Mouse (Mus musculus): Measurements from ENCODE around the gene Rora. TPM values are rescaled to one million over a fixed set of nuclear protein-coding genes. Genes with fewer than 3 reads are reported as not detected.
"Not testable (repeated sequence)": the region's sequence is repeated elsewhere in the genome, so short reads cannot be mapped to it uniquely, and the experiment has no call there.

Gene Rora
- polyA plus RNA-seq, 1 experiment, result 15.5 TPM

DNA sequence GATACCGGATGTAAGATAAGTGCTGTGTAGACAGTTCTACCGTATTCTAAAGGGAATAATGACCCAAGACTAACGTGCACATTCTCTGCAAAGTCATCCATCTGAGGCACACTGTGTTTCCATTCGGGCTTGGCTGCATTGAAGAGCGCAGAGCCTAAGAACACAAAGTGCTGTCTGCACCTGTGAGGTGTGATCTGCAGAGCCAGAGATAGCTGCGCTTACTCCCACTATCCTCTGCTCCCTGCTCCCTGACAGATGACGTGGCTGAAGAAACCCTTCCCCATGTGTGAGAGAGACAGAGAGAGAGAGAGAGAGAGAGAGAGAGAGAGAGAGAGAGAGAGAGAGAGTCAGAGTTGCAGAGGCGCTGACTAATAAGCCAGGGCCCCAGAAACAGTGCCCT is 392.3 kb downstream of the Rora start:
- DNase-seq (ENCODE audit: extremely low spot score in 1 of 2, low spot score in 1 of 2), result peak in 1 of 2 experiments; percentile 7

DNA sequence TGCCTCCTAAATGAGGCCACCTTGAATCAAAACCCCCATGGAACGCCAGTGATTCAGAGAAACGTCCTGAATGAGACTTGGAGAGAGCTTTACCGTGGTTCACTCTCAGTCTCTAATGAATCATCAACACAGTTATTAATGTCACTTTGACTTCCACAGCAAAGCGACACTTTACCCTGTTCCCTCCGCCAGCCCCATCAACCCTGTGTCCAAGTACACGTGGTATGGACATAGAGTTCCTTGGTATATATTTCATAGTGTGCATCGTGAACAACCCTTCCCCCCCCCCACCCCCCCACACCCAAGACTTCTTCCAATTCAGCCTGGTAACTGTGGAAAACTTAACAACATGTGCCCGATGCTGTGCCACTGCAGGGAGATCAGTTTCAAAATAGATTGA is 397.3 kb downstream of the Rora start:
- DNase-seq (ENCODE audit: extremely low spot score in 1 of 2, low spot score in 1 of 2), result no peak

DNA sequence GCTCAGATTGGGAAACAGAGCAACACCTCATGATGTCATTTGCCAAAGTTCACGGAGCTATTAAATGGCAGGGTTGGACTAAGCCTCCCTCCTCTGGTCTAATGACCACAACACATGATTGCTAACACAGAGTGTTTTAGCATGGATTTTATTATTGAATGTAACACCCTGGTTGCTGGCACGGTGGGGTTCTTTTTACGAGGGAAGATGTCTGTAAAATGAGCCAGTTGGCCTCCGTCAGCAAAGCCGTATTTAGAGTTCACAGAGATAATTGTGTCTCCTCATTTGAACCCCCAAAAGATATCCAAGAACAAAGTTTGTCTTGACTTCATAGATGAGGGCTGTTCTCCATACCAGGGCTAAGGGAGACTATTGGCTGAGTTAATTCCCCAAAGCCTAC is 398.3 kb downstream of the Rora start:
- no peak for DNase-seq (ENCODE audit: extremely low spot score in 1 of 2, low spot score in 1 of 2)

DNA sequence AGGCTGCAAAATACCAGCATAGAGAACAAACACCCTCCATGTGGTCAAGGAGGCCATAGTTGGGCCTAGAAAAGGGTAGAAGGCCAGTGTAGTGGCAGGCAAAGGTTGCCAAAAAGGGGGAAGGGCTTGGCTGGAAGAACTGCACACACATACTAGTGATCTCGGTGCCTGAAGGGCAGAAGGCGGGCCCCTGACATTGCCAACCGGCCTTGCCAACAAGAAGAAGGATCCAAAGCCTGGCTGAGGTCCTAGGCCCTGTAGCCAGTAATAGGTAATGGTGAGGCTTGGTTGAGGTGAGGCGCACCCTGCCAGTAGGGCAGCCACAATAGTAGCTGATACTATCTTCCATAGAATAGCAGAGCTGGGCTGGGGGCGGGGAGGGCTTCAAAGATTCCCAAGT is 401.7 kb downstream of the Rora start:
- DNase-seq (ENCODE audit: extremely low spot score in 1 of 2, low spot score in 1 of 2), result no peak

GRCm38 (mm10) chr9:69071203-69071867 is 417.7 kb downstream of the Rora start:
- DNase-seq (ENCODE audit: extremely low spot score in 1 of 2, low spot score in 1 of 2), result peak in 1 of 2 experiments; percentile 23

DNA sequence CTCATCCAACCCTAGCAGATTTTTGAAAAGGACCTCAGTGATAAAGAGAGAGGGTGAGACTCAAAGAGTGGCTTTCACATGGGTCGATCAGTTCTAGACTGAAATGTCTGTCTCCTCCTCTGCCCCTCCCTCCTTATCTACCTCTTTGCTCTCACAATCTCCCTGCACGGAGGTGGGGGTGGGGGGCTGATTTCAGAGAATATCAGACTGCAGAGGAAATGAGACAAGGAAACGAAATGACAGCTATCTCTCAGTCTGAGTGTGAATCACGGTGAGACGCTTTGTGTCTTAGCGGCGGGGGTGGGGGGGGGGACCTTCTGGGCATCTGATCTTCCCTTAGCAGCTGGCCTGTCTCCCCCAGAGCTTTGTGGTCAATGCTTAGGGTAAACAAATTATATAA is 419.7 kb downstream of the Rora start:
- DNase-seq (ENCODE audit: extremely low spot score in 1 of 2, low spot score in 1 of 2), result no peak

DNA sequence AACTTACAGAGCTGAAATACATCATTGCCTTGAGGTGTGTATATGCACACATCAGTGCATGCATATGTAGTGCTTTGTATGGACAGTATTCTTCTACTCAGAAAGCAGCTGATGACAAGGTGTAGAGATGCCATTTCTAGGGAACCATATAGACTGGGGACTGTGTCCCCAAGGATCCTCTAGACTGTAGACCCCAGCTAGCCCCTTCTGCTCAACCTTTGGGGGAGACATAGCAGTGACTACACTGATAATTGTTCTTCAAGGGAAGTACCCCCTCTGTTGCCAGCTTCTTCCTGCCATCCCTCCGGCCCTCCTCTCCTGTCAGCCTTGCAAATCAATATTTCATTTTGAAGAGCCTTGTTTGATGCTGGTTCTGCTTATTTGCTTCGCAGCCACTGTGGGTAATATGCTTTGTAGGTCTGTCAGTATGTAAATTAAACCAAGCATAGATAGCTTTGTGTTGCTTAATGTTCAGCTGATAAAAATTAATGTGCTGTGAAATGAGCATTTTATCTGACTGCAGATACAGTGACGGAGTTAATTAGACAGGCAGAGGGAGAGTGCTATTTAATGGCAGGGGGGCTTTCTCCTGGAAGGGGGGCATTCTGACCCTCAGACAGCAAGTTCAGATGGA is 430.6 kb downstream of the Rora start:
- no peak for DNase-seq (ENCODE audit: extremely low spot score in 1 of 2, low spot score in 1 of 2)

DNA sequence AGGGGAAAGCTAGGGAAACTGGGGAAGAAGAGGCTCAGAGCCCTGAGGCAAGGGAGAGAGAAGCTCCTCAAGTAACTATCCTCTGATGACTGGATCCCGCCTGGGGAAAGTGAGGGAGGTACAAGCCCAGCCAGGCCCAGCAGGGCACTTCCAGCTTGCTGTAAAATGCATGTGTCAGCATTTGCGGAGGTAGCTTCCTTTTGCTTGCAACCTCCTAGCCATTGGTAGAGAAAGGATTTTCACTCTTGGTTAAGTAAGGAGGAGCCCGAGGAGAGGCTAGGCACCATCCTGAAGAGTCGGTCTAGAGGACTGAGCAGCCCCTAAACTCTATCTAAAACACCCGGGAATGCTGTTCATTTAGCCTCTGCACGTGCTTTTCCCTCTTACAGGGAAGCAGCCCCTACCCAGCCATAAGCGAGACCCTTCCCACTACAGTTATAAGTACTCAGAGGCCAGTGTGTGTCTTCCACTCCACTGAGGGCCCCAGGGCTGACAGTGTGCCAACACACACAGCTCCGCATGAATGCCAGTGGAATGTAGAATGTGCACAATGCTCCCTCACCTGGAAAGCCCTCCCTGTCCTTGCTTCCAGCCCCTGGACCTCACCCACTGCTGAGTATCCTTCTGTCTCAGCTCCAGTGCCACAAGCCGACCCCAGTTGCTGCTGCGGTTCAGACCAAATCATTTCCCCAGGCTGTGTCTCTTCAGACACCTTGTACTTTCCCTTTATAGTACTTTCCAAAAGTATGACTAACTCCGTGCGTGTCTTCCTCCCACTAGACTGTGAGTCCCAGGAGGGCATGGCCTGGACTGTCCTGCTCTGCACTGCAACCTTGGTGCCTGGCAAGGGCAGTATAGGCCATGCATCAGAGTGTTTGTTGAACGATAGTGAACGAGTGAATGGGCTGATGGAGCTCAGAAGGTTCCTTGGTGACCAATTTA is 431.4 kb downstream of the Rora start:
- DNase-seq (ENCODE audit: extremely low spot score in 1 of 2, low spot score in 1 of 2), result no peak

GRCm38 (mm10) chr9:69086844-69087243 is 433.3 kb downstream of the Rora start:
- DNase-seq (ENCODE audit: extremely low spot score in 1 of 2, low spot score in 1 of 2), result no peak

DNA sequence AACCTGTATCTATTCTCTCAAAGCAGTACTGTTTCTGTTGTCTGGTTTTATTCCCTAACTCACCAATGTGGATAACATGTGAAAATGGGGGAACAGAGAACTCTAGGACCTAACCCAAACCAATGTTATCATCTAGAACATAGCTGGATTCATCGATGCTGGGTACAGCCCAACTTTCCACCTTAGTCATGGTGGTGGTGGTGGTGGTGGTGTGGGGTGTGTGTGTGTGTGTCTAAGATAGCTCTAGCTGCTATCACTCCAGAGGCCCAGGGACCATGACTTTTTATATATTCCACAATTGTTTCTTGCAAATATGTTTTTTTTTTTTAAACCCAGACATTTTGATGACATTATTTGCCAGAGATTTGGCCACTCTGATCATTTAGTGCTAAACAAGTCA is 433.7 kb downstream of the Rora start:
- DNase-seq (ENCODE audit: extremely low spot score in 1 of 2, low spot score in 1 of 2), result no peak

GRCm38 (mm10) chr9:69090749-69091270 is 437.2 kb downstream of the Rora start:
- no peak for DNase-seq (ENCODE audit: extremely low spot score in 1 of 2, low spot score in 1 of 2)

- DNase-seq (ENCODE audit: extremely low spot score in 1 of 2, low spot score in 1 of 2), result peak in 1 of 2 experiments; percentile 65
Measured at GRCm38 (mm10) chr9:69092119-69093013, 438.8 kb downstream of the Rora start.

GRCm38 (mm10) chr9:69100153-69100756 is 446.7 kb downstream of the Rora start:
- DNase-seq (ENCODE audit: extremely low spot score in 1 of 2, low spot score in 1 of 2), result not testable (repeated sequence)

- DNase-seq (ENCODE audit: extremely low spot score in 1 of 2, low spot score in 1 of 2), result no peak
Measured at GRCm38 (mm10) chr9:69104321-69104720, 450.7 kb downstream of the Rora start.

- DNase-seq (ENCODE audit: extremely low spot score in 1 of 2, low spot score in 1 of 2), result no peak
Measured at GRCm38 (mm10) chr9:69109618-69110300, 456.2 kb downstream of the Rora start.

- DNase-seq (ENCODE audit: extremely low spot score in 1 of 2, low spot score in 1 of 2), result no peak
Measured at GRCm38 (mm10) chr9:69110301-69110674, 456.7 kb downstream of the Rora start.

DNA sequence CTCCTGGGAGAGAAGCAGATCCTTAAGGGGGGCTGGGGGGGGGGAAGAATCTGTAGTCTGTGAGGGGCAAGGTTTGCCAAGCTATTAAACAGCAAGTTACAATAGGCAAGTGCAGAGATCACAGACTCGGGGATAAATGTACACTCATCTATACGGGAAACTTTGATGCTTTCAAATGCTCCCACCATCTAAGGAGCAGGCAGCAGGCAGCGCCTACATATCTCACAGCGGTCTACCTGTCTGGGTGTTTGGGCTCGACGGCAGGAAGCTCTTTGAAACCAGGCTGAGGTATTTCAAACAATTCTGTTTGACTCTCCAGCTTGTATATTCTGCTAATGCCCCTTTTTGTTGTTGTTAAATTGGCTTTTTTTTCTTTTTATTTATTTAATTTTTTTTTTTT is 457.1 kb downstream of the Rora start:
- no peak for DNase-seq (ENCODE audit: extremely low spot score in 1 of 2, low spot score in 1 of 2)

- no peak for DNase-seq (ENCODE audit: extremely low spot score in 1 of 2, low spot score in 1 of 2)
Measured at GRCm38 (mm10) chr9:69111539-69111938, 458.0 kb downstream of the Rora start.

DNA sequence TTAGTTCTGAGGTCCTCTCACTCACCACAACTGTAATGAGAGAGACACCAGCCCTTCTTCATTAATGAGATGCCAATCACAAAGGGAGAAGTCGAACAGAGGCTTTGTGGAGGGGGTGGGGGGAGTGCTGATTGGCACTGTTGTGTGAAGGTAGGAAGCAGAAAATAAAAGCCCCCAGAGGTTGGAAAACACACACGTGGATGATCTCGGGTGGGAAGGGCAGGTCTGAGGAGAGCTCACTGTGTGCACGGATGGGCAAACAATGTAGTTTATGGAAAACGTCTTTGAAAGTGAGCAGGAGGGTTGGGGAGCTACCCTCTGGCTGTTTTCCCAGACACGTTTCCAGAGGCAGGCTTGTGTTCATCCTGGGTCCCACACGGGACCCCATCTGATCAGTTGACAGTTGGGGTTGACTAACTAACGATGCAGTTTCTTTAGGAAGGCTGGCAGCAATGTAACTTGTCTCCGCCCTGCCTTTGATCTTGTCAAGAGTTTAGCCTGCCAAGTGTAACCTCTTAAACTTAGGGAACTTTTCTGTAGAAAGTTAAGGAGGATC is 460.9 kb downstream of the Rora start:
- DNase-seq (ENCODE audit: extremely low spot score in 1 of 2, low spot score in 1 of 2), result no peak
